Mouse (Mus musculus): ENCODE measurements around the gene Gnl1. TPM values are rescaled to one million over a fixed set of nuclear protein-coding genes. Genes with fewer than 3 reads are reported as not detected.

Gene Gnl1
- total RNA-seq (2023), result 10 to 100 TPM; 74.8 to 75.1 TPM

DNA sequence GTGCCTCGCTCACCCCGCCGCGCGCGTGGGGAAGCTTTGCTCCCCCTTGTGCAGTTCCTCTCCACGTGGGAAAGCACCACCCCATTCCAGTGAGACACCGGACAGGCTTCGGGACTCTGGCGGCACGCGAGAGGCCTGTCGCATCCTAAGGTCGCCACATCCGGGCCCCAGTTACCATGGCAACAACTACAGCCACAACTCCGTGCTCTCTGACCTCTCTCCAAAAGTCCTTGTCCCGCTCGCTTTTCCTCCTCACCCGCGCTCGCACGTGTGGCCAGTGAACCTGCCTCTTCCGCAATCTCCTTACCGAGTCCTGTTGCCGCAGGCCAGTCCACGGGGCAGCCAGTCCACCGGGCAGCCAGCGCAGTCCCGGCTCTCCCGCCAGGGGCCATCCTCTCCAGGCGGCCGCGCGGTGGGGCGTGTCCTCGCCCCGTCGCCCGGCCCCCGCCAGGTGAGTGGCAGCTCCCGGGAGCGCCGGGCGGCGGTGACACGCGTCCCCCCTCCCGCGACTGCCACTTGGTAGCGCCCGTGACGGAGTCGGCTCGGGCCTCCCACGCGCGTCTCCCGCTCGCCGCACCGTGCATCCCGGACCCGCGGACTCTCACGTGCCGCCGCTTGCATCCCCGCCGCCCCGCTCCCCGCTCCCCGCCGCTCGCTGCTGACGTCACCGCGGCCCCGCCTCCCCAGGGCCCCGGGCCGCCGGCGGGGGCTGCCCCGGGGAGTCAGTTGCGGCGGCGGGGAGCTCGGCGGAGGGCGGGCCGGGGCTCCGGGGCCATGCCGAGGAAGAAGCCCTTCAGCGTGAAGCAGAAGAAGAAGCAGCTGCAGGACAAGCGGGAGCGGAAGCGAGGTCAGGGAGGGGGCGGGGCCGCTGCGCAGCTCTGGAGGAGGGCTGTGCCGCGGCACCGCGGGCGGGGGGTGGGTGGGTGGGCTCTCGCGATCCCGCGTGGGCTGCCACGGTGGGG, at the start of gene Gnl1, which contains the start of gene Prr3:
Gene Gnl1, plus strand, starts transcription at position 451 of the 962 bp plus-strand sequence.
Gene Prr3, minus strand, starts transcription at position 836 of the 962 bp plus-strand sequence.

GRCm38 (mm10) chr17:35969418-35970389, 9.9 kb upstream of the Gnl1 start, which contains the start of gene Abcf1:
TSS of gene Abcf1 (minus strand) at chr17:35969761.

DNA sequence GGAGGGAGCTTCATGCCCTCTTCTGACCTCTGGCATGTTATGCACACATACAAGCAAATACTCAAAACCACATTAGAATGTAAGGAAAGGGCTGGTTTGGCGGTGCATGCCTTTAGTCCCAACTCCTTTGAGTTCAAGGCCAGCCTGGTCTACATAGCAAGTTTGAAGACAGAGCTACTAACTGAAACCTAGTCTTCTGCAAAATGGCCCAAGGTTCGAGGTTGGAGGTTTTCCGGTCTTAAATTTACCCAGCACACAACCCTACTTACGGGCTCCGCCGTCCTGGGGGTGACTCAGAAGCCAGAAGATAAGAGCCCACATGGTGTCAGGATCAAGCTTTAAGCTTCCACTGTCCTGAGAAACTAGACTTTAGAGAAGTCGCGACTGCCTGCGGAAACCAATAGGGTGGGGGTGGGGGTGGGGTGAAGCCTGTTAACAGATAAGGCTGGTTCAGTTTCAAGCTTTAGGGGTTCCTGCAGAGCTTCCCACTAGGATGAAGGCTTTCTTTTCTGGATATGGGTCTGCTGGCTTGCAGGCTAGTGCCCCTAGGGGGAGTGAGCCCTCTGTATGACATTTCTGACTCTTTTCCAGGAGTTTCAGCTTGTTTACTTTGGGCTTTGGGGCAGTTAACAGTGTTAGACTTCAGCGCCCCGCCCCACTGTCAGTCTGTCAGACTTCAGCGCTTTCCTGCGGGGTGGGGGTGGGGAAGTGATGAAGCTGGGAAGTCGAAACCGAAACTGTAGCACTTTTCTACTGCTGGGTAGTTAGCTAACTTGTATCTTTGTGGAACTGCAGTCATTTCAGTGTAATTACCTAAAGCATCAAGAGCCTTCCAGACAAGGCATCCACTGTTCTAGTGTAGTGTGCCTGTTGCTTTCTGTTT, 40.8 kb downstream of the Gnl1 start, which contains the start of gene H2-T24:
Gene H2-T24, minus strand, starts transcription at position 370 of the 883 bp plus-strand sequence.

GRCm38 (mm10) chr17:36032351-36032875, 52.8 kb downstream of the Gnl1 start, which contains the start of gene H2-T23:
TSS of gene H2-T23 (minus strand) at chr17:36032855.

Other genes with a start within 250 kb of the Gnl1 start
- gene Ier3, start 158.2 kb upstream of the Gnl1 start, total RNA-seq (2023), result not detected
- 10 to 100 TPM; 19.9 to 23.4 TPM for gene Flot1, start 156.6 kb upstream of the Gnl1 start, total RNA-seq (2023)
- 100 to 1,000 TPM; 257 to 280 TPM for gene Tubb5, start 141.5 kb upstream of the Gnl1 start, total RNA-seq (2023)
- 10 to 100 TPM; 83.9 to 84.1 TPM for gene Mdc1, start 138.3 kb upstream of the Gnl1 start, total RNA-seq (2023)
- gene Nrm, start 118.5 kb upstream of the Gnl1 start, total RNA-seq (2023), result 100 to 1,000 TPM in 1 of 2 experiments, 10 to 100 TPM in 1; 99.6 to 102 TPM
- 100 to 1,000 TPM; 217 to 237 TPM for gene Ppp1r18, start 114.3 kb upstream of the Gnl1 start, total RNA-seq (2023)
- gene Dhx16, start 100.0 kb upstream of the Gnl1 start, total RNA-seq (2023), result 100 to 1,000 TPM; 127 to 137 TPM
- gene 2310061I04Rik, start 82.4 kb upstream of the Gnl1 start, total RNA-seq (2023), result 10 to 100 TPM; 28.5 to 31.3 TPM
- 10 to 100 TPM; 20.6 to 26.6 TPM for gene Atat1, start 69.8 kb upstream of the Gnl1 start, total RNA-seq (2023)
- gene Mrps18b, start 63.5 kb upstream of the Gnl1 start, total RNA-seq (2023), result 10 to 100 TPM; 62.1 to 71.1 TPM
- 100 to 1,000 TPM; 193 to 197 TPM for gene Ppp1r10, start 63.4 kb upstream of the Gnl1 start, total RNA-seq (2023)
- 100 to 1,000 TPM; 117 to 132 TPM for gene Abcf1, start 10.1 kb upstream of the Gnl1 start, total RNA-seq (2023)
- gene Prr3, start 385 bp downstream of the Gnl1 start, total RNA-seq (2023), result 10 to 100 TPM; 73.2 to 83.1 TPM
- 10 to 100 TPM; 51.7 to 61.2 TPM for gene H2-T24, start 40.7 kb downstream of the Gnl1 start, total RNA-seq (2023)
- 100 to 1,000 TPM; 329 to 359 TPM for gene H2-T23, start 53.0 kb downstream of the Gnl1 start, total RNA-seq (2023)
- 10 to 100 TPM; 85.3 to 96.3 TPM for gene H2-T22, start 62.9 kb downstream of the Gnl1 start, total RNA-seq (2023)
- under 1 TPM; 0.47 to 0.78 TPM for gene Gm6034, start 63.1 kb downstream of the Gnl1 start, total RNA-seq (2023)
- gene Gm11127, start 78.5 kb downstream of the Gnl1 start, total RNA-seq (2023), result 10 to 100 TPM; 60.8 to 61.3 TPM
- 1 to 10 TPM; 1.2 to 1.9 TPM for gene Gm19684, start 141.8 kb downstream of the Gnl1 start, total RNA-seq (2023)
- 10 to 100 TPM; 11.2 to 17.6 TPM for gene Gm7030, start 149.6 kb downstream of the Gnl1 start, total RNA-seq (2023)
- gene Gm8909, start 188.7 kb downstream of the Gnl1 start, total RNA-seq (2023), result under 1 TPM in 1 of 2 experiments, not detected in 1; 0.93 TPM
- 1 to 10 TPM in 1 of 2 experiments, not detected in 1; 1.1 TPM for gene H2-T3, start 210.4 kb downstream of the Gnl1 start, total RNA-seq (2023)

All from B cell, adult 67 days (primary cell).